Mouse (Mus musculus) skeletal muscle tissue, adult 2 months (tissue): ENCODE measurements around the gene Gpr68.
A peak's percentile ranks its signal among the peaks of the same experiment; 100 is the strongest.

Experiments
- DNase-seq: peaks from one replicate; pipeline ENCODE4 v3.0.0-alpha.2; 2012; ENCODE audit warnings: low read depth, low spot score

Gene Gpr68

GRCm38 (mm10) chr12:100871841-100872240, 36.2 kb downstream of the Gpr68 start:
- no peak for DNase-seq

DNA sequence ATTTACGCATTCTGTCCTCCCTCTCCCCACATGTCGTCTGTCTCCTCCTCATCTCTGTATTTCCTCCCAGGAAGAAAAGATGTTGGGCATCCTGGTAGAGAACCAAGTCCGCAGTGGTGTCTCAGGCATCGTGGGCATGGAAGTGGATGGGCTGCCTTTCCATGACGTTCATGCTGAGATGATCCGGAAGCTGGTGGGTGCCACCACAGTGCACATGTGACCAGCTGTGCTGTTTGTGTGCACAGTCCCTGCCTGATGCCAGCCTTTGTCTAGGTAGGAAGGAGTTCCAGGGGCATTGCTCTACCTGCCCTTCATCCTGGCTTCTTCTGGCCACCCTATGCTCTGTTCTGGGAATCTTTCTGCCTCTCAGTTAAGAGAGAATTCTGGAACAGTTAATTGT, 36.8 kb downstream of the Gpr68 start:
- DNase-seq = no peak

- DNase-seq = no peak
Observed at GRCm38 (mm10) chr12:100868049-100868622, 39.9 kb downstream of the Gpr68 start.

DNA sequence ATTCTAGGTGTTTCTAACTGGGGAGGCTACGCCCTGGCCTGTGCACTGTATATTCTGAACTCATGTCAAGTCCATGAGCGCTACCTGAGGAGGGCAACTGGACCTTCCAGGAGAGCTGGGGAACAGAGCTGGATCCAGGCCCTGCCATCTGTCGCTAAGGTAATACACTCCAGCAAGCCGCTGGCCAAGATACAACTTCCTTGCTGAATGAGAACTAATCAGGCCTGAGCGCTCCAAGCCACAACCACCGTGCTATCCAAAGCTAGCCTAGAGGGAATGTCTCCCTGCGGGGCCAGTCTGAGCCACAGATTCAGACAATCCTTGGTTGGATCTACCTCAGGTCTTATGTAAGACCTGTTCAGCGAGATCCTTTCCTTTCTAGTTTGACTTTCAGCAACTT, 40.9 kb downstream of the Gpr68 start:
- peak; percentile 50 for DNase-seq

DNA sequence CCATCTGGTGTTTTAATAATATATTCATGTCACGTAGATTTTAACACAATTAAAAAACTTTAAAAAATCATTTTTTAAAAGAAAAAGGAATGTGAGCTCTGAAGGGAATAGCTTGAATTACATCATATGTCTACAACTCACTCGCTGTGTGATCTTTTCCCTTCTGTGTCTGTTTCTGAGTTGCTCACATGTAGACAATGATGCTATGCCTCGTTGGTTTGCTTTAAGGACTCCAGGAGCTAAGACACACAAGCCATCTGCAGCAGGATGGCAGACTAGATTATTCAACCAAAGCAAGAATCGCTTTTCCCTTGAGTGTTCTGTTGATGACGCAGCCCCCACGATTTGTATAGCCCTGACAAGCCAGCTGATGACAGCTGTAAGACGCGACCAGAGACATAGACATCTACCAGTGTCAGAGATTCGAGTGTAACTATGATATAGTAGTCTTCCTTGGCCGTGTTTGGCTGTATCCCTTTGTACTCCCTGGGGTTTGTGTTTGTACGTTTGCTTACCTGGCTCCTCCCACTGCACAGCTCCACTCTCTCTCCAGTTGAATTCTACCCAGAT, 42.4 kb downstream of the Gpr68 start:
- no peak for DNase-seq

DNA sequence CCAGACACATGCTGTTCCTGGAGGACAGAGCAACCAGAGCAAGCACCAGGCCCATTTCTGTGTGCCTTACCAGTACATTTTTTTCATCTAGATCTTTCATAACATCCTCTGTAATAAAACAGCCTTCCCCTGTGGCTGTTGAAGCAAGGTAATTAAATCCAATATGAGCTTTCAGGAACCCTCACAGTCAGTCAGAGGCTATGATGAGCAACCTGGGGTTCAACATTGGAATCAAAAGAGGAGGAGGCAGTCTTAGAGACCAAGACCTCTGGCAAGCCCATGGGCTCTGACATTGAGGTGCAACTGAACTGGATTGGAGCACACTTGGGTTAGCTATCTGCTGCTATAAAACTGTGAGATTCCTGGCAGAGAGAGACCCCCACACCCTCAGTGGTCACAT, 42.9 kb downstream of the Gpr68 start:
- DNase-seq = no peak

DNA sequence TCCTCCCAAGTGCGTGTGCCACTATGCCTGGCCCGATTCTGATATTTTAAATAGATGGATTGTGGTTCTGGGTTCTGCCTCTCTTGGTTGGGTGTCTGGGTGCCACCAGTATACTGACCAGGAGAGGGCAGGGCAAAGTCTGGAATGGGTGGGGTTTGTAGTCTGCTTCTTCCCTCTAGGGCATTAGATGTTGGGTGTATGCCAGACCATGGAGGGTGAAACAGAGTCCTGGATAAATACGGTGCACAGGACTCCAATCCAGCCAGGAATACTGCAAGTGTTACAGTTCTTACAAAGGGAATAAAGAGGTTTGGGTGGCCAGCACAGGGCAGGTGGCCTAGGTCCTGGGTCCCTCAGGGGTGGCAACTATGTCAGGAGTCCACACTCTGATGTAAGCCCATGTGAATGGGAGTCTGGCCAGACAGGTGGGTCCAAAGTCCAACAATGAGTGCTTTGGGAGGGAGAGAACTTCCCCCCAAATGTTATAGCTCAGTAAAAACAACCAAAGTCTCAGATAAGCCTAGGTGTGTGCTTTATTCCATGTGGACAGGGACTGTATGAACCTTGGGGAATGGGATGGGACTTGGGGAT, 45.0 kb downstream of the Gpr68 start:
- no peak for DNase-seq

GRCm38 (mm10) chr12:100862272-100862671, 45.7 kb downstream of the Gpr68 start:
- DNase-seq = no peak

DNA sequence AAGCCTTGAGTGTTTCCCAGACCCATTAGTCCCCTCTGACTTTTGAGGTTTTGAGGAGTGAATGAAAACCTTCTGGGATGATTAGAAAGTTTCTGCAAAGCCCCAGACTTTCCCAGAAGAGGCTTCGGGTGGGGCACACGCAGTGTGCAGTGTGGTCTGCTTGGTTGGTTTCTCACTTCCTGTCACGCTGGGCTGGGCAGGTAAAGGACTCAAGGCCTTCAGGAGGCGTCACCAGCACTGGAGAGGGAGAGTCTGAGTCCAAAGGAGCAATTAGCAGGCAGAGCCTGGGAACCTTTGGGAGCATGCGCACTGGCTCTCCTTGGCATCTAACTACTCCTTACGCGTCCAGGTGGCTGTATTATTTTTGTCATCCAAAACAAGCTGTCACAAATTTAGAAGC, 50.2 kb downstream of the Gpr68 start:
- DNase-seq = no peak

DNA sequence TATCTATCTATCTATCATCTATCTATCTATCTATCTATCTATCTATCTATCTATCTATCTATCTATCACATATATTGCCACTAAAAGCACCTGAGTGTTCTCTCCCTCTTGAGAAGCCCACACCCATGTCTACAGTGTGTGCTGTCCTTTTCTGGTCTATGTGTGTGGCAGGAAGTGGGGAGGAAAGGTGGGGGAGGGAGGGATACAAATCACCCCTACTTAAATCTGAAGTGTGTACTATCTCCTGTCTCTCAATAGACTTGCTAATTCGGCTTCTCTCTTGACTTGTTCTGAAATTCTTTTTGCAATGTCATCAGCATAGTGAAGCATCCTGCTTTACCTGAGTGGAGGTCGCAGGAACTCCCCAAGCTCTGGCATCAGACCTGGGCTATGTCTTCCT, 51.7 kb downstream of the Gpr68 start:
- no peak for DNase-seq

DNA sequence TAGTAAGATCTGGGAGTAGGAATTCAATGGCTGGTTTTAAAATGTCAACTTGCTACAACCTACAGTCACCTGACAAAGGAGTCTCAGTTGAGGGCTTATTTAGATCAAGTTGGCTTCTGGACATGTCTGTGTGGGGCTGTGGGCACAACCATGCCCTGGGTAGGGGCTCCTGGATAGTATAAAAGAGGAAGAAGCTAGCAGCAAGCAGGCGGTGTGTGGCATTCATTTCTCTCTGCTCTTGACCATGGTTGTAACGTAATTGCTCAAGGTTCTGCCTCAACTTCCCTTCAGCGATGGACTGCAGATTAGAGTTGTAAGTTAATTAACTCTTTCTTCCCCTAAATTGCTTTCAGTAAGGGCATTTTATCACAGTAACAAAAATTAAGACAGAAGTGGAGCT, 55.6 kb downstream of the Gpr68 start:
- DNase-seq = no peak

DNA sequence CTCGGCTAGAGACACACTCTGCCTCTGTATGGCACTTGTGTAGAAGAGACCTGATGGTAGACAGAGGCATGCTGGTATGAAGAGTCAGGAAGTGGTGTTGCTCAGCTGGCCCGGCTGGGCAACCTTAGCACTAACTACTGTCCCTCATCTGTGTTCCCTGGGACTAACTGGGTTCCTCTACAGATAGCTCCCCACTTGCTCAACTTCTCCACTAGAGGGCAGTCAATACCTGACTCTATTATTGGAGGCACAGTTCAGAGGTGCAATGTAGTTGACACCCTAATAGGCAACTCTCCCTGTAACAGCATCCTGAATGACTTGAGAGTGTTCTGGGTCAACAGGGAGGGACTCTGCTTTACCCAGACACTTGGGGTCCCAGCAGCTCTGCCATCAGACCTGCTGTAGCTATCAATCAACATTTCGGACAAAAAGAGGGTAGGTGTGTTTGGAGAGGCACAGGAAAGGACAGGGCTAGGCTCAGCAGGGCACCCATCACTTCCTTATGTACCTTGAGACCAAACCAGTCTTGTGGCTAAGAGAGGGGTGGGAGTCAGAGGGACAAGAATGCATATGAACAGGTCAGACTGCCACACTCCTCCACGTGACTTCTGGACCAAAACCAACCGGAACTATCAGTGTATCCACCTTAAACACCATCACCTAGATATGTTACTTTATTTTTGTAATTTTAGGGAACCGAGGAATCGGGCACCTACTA, 58.4 kb downstream of the Gpr68 start:
- peak; percentile 63 for DNase-seq

DNA sequence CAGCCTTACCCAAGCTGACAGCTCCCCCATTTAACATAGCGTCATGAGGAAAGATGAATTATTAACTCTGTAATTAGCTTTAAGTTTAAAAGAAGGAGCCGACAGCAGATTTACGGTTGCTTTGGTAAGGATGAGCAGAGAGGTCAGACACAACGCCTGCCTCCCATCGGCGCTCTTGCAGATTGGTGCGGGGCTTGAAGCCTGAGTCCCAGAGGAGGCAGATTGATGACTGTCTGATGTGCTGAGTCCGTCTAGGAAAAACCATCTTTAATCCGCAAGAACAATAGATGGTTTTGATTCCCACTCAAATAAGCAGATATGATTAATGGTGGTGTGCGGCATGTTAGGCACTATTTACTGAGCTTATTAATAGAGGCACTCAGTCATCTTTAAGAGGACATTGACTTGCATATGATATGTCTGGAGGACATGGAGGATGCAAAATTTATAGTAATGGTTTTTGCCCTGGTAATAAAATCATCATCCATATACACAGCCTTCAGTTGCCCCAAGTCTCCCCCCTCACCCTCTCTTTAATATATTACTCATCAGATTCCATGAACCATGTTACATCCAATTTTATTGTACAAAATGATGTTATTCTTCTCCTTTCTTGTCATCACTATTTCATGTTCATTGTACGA, 60.4 kb downstream of the Gpr68 start:
- no peak for DNase-seq

GRCm38 (mm10) chr12:100846566-100846965, 61.4 kb downstream of the Gpr68 start:
- DNase-seq = no peak

GRCm38 (mm10) chr12:100845829-100846228, 62.2 kb downstream of the Gpr68 start:
- DNase-seq = no peak

DNA sequence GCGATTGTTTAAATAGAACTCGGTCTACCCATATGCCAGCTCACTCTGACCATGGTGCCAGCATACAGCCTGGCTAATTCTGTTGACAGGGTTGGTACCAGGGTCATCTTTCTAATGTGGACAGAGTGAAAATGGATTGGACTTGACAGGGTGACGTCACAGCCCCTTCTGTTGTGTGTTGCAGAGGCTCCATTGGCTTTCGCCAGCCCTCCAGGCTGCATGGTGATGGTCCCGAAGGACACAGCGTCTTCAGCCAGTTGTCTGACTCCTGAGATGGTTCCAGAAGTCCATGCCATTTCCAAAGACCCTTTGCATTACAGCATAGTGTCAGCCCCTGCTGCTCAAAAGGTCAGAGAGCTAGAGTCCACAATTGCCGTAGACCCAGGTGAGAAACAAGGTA, 63.5 kb downstream of the Gpr68 start:
- no peak for DNase-seq

GRCm38 (mm10) chr12:100843171-100843570, 64.8 kb downstream of the Gpr68 start:
- DNase-seq = no peak

DNA sequence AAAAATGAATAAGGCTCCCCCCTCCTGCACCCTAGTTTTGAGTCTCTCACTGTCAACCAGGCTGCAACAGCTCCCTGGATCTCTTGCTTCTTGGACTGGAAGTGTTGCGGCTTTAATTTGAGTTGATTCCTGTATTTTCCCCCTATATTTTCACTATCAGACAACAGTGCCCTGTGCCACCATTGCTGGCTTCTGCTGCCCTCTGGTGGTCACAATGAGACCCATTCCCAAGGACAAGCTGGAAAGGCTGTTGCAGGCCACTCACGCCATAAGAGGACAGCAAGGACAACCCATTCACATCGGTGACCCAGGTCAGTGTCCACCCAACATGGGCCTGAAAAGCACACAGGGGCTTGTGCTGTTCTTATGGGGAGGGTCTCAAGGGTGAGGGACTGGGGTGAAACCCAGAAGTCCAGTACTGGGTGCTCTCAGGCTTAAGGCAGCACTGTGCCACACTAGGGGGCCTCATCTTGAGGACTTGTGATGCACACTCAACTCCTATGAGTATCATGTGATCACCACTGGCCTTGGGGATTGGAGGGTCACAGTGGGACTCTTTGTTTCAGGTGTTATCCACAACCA, 66.7 kb downstream of the Gpr68 start:
- peak; percentile 79 for DNase-seq

DNA sequence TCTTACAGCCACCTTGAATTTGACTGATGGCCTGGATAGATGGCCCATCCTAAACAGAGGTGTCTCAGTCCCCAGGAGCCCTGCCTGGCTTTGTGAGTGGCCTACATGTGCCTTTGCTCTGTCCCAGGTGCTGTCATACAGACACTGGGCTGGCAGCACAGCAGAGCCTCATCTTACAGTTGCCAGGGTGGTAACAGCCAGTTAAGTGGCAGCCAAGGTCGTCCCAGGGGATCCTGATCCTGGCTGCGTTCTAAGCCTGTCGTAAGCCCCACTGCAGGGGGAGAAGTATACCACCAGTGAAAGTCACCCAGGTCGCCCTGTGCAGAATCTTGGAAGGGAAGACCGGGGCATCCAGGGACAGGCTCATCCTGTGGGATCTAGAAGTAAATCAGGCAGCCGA, 68.1 kb downstream of the Gpr68 start:
- DNase-seq = peak; percentile 86

DNA sequence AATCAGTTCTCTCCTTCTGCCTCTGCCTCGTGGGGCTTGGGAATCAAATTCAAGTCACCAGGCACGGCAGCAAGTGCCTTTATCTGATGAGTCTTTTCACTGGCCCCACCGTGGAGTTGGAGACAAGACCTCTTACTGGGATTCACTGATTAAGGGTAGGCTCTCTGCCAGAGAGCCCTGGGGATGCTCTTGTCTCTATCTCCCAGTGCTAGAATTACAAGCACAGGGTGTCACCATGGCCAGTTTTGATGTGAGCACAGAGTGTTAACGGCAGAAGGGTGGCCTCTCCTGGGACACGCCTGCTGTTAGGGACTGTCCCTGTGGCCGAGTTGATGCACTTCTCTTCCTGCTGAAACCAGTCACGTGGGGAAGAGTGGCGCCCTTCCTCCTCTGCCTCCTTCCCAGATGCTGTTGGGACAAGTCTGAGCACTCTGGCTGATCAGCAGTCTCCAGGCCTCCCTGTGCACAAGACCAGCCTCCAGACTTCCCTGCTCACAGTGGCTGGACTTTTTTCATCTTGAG, 68.9 kb downstream of the Gpr68 start:
- DNase-seq = peak; percentile 59

GRCm38 (mm10) chr12:100837208-100837607, 70.8 kb downstream of the Gpr68 start:
- no peak for DNase-seq
